Mouse (Mus musculus) inflammation-experienced regulatory T-cells, adult 6 months (primary cell): ENCODE measurements around the gene Rasgrp3. TPM values are rescaled to one million over a fixed set of nuclear protein-coding genes. Genes with fewer than 3 reads are reported as not detected.
"Not testable (repeated sequence)": the region's sequence is repeated elsewhere in the genome, so short reads cannot be mapped to it uniquely, and the experiment has no call there.

Source experiments
- ATAC-seq: one replicate; pipeline ENCODE4 v1.8.0; 2017
- polyA plus RNA-seq, 3 experiments: library from polyadenylated mRNA; unstranded; fragments of 100-300 nt; shearing (Covaris generic); gene quantifications; one replicate each; pipeline ENCODE4 v1.2.1; 2017

Gene Rasgrp3
- polyA plus RNA-seq, 3 experiments from 2014 or later = 0.65 to 1.3 TPM; not detected in 1

DNA sequence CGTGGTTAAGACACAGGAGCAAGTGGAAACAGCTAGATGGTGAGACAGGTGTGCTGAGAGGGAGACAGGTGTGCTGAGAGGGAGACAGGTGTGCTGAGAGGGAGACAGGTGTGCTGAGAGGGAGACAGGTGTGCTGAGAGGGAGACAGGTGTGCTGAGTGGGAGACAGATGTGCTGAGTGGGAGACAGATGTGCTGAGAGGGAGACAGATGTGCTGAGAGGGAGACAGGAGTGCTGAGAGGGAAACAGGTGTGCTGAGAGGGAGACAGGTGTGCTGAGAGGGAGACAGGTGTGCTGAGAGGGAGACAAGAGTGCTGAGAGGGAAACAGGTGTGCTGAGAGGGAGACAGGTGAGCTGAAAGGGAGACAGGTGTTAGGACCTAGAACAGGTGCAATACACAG, 27.5 kb downstream of the Rasgrp3 start:
- not testable (repeated sequence) for ATAC-seq

DNA sequence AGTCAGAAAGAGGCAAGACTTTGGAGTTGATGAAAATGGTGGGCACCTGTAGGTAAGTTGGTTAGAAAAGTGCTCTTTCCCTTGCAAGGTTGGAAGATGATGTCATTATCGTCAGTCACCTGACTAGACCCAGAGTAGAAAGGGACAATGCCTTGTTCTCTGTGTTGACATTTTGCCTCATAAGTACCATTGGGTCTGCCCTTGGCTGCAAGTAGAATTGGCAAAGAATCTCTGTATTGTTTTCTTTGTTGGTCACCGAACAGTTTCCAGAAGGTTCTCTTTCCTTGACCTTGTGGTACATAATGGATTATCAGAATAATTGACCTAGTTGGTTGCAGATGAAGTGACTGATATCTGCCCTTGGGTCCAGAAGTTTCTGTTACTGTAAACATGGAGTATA, 27.9 kb downstream of the Rasgrp3 start:
- ATAC-seq = no peak

- no peak for ATAC-seq
Observed at GRCm38 (mm10) chr17:75464331-75464982, 28.8 kb downstream of the Rasgrp3 start.

DNA sequence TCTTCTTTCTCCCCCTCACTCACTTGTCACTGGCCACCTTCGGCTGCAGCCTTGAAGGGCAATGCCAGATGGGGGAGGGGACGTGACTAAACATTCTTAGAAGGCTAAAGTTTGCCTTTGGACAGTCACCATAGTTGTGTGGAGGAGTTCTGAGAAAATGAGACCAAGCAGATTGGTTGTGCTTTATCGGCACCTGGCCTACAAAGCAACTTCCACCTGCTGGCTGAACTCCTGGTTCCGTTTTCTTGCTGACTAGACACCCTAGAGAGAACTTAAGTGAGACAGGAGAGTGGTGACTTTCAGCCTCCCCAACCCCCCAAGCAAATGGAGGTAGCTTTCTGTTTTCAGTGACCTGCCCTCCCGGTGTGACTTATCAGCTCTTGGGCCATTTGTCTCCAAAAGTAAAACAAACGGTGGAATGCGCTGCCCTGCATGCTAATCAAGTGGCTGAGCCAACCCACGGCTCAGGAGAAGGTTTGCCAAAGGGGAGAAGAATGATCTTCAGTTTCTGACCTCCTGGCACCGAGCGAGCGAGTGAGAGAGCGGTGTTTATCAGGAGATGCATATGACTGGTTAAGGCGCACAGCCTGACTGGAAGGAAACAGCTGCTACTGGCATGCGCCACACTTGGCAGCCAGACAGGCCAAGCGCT, 29.4 kb downstream of the Rasgrp3 start:
- ATAC-seq = no peak

DNA sequence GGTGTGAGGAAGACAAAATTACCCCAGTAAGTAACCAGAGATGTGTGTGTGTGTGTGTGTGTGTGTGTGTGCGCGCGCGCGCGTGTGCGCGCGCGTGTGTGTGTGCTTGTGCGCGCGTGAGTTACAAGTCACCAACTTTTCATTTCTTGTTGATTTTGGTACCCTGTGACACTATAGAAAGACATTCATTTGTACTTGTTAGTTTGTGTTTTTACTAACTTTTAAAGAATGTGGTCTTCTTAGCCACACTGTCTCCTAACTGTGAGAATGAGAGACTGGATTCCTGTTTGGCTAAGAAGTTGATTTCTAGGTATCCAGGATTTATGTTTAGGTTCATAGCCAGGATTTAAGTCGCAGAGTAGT, 29.9 kb downstream of the Rasgrp3 start:
- no peak for ATAC-seq

- no peak for ATAC-seq
Observed at GRCm38 (mm10) chr17:75466948-75467347, 31.3 kb downstream of the Rasgrp3 start.

DNA sequence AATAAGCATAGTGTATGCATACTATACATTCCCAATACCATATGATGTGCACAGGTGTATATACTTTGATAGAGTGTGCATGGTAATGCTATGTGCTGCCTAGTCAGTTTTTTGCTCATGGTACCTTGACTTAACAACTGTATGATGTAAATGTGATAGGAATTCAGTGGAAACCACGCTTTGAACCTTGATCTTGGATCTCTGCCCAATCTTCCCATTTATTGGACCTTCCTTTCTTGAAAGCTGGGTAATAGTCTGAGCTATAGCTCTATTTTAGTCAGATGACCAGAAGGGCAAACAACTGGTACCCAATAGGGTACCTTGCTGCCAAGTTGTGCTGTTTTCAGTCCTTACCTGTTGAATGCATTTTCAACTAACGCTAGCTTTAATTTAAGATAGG, 31.8 kb downstream of the Rasgrp3 start:
- no peak for ATAC-seq

DNA sequence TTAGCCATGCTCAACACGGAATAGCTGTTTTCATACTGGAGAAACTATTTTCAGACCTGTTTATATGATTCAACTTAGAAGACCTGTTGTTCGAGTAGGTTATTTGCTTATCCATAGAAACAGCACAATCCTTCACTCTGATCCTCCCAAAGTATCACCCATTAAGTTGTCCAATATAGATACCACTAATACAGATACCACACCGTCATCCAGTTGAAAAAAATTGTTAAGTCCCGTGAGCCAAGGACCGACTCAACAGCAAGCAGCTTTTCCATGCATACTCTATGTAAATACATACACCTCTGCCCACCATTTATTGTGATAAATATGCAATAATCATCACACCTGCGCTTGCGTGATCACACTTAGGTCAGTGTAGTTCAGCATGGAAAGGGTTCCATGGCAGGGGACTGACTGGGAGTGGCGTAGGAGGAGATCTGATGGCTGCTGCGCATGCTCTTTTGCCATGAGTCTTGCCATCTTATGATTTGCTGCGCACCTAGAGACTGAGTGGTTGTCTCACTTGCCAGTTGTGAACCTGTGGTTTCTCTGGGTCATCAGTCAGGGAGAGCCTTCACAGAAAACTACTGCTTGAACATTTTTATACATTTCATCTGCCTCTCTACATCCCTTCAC, 32.9 kb downstream of the Rasgrp3 start:
- no peak for ATAC-seq

- ATAC-seq = no peak
Observed at GRCm38 (mm10) chr17:75470325-75470724, 34.6 kb downstream of the Rasgrp3 start.

GRCm38 (mm10) chr17:75470885-75471610, 35.4 kb downstream of the Rasgrp3 start:
- ATAC-seq = no peak

DNA sequence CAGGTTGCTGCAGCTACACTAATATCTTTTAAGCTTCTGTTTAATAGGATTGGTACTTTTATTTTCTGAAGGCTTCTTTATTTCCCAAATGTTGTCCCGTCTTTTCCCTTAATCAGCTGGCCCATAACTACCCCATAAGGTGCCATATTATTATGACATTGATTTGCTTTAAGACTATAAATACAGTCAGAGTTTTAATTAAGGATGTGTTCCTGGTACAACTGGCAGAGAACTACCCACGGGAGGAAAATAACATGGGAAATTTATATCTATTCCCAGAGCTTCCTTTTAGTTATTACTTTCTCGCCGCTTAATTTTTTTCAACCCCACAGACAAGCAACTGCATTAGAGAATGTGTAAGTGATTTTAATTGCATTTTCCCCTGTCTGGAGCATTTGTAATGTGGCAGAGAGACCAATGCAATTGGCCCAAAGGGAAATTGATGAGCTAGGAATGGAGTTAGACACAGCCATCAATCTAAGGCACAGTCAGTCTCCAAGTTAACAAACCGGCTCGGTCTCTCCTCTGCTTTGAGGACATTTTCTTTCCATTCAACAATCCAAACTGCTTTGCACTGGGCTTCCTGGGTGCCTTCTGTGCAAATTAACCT, 36.1 kb downstream of the Rasgrp3 start:
- no peak for ATAC-seq

DNA sequence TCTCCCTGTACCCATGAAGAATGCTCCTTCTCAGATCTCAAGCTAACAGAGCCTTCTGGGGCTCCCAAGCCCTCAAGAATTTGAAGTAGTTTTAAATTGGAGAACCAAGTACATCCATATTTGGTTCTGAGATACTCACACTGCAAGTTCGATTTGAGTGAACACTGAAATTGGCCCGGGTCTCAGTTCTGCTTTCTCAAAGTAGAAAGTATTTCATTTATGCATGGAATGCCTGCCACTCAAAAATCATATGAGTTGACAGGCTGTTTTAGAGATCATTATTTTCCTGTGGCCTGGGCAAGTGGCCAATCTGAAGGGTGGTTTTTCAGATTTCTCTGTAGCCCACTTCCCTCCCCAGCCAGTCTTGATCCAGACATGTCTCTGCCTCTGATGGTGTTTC, 36.7 kb downstream of the Rasgrp3 start:
- no peak for ATAC-seq

DNA sequence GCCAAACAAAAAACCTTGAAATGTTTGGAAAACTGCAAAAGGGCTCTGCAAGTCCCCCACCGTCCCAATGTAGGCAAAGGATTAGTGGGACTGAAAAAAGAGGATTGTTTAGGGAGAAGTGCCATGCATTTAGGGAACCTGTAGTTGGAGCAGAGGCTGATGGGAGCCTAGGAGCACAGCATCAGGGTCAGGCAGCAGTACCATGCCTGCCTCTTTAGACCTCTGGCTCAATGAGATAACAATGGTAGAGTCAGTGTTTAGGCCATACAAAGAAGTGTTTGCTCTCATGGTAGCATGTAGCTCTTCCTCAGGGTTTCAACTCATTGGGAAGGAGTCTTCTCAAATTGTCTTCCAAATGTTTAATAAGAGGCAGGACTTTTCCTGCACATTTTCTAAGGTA, 40.3 kb downstream of the Rasgrp3 start:
- no peak for ATAC-seq

GRCm38 (mm10) chr17:75476736-75477416, 41.2 kb downstream of the Rasgrp3 start:
- no peak for ATAC-seq

GRCm38 (mm10) chr17:75477655-75478054, 42.0 kb downstream of the Rasgrp3 start:
- ATAC-seq = no peak

- no peak for ATAC-seq
Observed at GRCm38 (mm10) chr17:75478836-75479235, 43.1 kb downstream of the Rasgrp3 start.

- ATAC-seq = no peak
Observed at GRCm38 (mm10) chr17:75479663-75480062, 44.0 kb downstream of the Rasgrp3 start.

DNA sequence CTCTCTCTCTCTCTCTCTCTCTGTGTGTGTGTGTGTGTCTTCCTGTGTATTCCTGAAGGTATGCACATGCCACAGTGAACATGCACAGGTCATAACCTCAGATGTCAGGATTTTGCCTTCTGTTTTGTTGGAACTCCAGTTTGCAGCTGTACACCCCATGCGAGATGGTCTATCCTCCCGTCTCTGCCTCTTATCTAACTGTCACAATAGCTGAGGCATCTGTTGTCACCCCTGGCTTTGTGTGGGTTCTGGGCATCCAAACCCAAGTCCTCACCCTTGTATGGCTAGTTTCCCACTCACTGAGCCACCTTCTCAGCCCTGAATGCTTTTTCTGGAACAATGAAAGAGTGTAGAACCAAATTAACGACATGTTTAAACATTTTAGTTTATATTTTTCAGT, 44.7 kb downstream of the Rasgrp3 start:
- ATAC-seq = no peak

- ATAC-seq = no peak
Observed at GRCm38 (mm10) chr17:75486205-75486604, 50.5 kb downstream of the Rasgrp3 start.

DNA sequence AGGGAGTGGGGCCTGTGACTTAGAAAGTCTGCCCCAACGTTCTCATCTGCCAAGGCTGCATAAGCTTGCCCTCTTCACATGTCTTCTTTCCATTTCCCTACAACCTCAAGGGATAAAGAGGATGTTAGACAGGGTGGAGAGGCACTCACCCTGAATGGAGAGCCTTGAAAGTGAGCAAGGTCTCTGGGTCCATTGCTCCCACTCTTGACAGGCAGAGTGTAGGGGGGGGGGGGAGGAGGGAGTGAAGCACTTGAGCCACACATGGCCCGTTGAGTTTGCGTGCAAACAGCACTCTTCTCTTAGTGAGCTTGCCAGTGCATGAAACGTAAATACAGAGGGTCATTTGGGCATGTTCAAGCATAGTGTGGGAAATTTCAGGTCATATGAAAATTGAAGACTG, 59.5 kb downstream of the Rasgrp3 start:
- no peak for ATAC-seq

- ATAC-seq = no peak
Observed at GRCm38 (mm10) chr17:75498241-75498651, 62.5 kb downstream of the Rasgrp3 start.

- no peak for ATAC-seq
Observed at GRCm38 (mm10) chr17:75503031-75503430, 67.3 kb downstream of the Rasgrp3 start.
